Mouse (Mus musculus) cerebellum, adult 2 months (tissue): ENCODE results near the gene Inpp5a. TPM values are rescaled to one million over a fixed set of nuclear protein-coding genes. Genes with fewer than 3 reads are reported as not detected.

Source experiments
- DNase-seq, 2 experiments: peaks; one replicate each; pipeline ENCODE4 v3.0.0; 2021
- H3K27ac ChIP-seq: fragments of 200-500 bp; 2 replicates; pipeline ENCODE4 v1.5.1; 2012; ENCODE audit warnings: low read length, control low read depth, inconsistent platforms; ENCODE audit not compliant: insufficient read depth
- H3K27me3 ChIP-seq: fragments of 200-500 bp; 2 replicates; pipeline ENCODE4 v1.6.1; 2012; ENCODE audit warnings: inconsistent platforms, mild to moderate bottlenecking, low read length, moderate library complexity; ENCODE audit not compliant: control insufficient read depth, insufficient read depth
- H3K4me1 ChIP-seq: fragments of 200-500 bp; 2 replicates; pipeline ENCODE4 v1.6.1; 2011; ENCODE audit warnings: low read length; ENCODE audit not compliant: control insufficient read depth, insufficient read depth
- H3K4me3 ChIP-seq: fragments of 200-500 bp; replicated peaks from 2 replicates; pipeline ENCODE3; 2011; ENCODE audit warnings: mild to moderate bottlenecking, low read depth, low read length, control low read depth; ENCODE audit not compliant: insufficient read depth
- CTCF ChIP-seq: fragments of 200-500 bp; IDR thresholded peaks from 2 replicates; pipeline ENCODE4 v1.5.1; 2011; ENCODE audit warnings: low read depth, mild to moderate bottlenecking, control low read depth, low read length, moderate library complexity, borderline replicate concordance; ENCODE audit not compliant: insufficient read depth
- POLR2A ChIP-seq: fragments of 200-500 bp; IDR thresholded peaks from 2 replicates; pipeline ENCODE4 v1.6.1; 2011; ENCODE audit warnings: low read length, control low read depth, borderline replicate concordance; ENCODE audit not compliant: insufficient read depth
- WGBS: fragments of 180-500 bp; shearing (Covaris S2); methylation state at CpG from one replicate; pipeline ENCODE4 v1.1.7; 2018; 5-methylcytosine and 5-hydroxymethylcytosine counted together
- polyA plus RNA-seq: library from polyadenylated mRNA; depleted of rRNA; stranded (reverse); fragments of >200 nt; gene quantifications from 2 replicates; pipeline ENCODE4 v1.2.3, GENCODE M21; 2012; rRNA removed

Inpp5a gene
- polyA plus RNA-seq, 1 experiment: 164 TPM

DNA sequence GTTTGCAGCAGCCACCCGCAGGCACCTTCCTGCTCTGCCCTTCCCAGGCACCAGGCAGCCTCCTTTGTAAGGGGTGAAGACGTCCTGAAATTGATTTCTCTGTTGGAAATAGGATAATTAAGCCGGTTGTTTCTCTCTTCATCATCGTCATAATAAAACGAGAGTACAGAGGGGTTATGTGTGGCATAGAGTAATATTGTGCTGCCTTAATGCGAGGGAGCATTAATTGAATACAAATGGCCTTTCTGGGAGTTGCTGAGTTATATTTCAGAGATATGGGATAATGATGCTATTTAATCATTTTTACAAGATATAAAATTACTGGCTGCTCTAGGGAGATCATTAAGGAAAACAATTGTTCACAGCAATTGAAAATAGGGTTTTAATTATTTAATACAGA is 206.4 kb downstream of the Inpp5a start:
- TF ChIP-seq CTCF: no peak
- no peak for TF ChIP-seq POLR2A
- WGBS: 87% methylated on average over 6 of the region's 6 CpGs
- Histone ChIP-seq H3K4me1 (no peaks in the 10 kb centered on the region), H3K27ac (no peak overlapping the region), H3K27me3 (no peaks in the 10 kb centered on the region), H3K4me3 (no peak overlapping the region)
- no peak for DNase-seq

DNA sequence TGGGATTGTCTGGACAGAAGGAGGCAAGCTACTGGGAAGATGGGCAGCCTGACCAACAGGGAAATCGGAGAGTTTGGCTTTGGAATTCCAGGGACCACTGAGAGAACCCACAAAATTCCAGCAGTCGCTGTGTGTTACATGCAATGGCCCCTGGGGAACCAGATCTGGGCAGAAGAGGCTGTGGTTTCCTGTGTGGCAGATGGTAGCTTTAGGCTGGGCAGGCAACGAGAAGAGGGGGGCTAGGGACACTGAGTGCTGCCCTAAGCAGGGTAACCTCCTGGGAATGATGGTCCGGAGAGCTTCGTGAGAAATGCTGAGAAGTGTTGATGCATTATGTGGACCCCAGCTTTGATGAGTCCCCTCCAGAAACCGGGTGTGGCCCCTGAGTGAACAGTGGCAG is 207.0 kb downstream of the Inpp5a start:
- H3K4me3 ChIP-seq: no peak overlapping the region
- 34% methylated on average over 6 of the region's 6 CpGs for WGBS
- H3K27ac ChIP-seq: no peak overlapping the region
- no peak for TF ChIP-seq CTCF
- TF ChIP-seq POLR2A: no peak
- DNase-seq: no peak
- no peaks in the 10 kb centered on the region for H3K27me3 ChIP-seq
- no peaks in the 10 kb centered on the region for H3K4me1 ChIP-seq

DNA sequence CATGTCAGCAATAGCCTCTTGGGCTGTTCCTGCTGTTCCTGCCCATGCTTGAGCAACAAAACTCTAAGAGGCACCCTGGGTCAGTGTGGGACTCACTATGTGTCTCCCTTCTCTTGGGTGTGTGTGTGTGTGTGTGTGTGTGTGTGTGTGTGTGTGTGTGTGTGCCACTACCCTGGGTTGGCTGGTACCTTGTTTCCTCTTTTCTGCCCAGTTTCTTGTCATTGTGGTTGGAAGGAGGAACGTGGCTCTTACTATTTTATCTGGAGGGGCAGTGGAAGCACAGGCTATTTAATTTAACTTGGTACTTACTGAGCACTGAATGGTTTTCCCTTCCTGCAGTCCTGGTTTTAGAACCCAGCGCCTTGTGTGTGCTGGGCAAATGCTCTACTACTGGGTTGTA is 221.4 kb downstream of the Inpp5a start:
- Histone ChIP-seq H3K27ac (no peak overlapping the region), H3K4me3 (no peak overlapping the region), H3K27me3 (no peaks in the 10 kb centered on the region), H3K4me1 (peaks cover 5% of the 10 kb centered on the region)
- TF ChIP-seq CTCF (no peak), POLR2A (no peak)
- no peak for DNase-seq
- 93% methylated on average over 2 of the region's 2 CpGs for WGBS

DNA sequence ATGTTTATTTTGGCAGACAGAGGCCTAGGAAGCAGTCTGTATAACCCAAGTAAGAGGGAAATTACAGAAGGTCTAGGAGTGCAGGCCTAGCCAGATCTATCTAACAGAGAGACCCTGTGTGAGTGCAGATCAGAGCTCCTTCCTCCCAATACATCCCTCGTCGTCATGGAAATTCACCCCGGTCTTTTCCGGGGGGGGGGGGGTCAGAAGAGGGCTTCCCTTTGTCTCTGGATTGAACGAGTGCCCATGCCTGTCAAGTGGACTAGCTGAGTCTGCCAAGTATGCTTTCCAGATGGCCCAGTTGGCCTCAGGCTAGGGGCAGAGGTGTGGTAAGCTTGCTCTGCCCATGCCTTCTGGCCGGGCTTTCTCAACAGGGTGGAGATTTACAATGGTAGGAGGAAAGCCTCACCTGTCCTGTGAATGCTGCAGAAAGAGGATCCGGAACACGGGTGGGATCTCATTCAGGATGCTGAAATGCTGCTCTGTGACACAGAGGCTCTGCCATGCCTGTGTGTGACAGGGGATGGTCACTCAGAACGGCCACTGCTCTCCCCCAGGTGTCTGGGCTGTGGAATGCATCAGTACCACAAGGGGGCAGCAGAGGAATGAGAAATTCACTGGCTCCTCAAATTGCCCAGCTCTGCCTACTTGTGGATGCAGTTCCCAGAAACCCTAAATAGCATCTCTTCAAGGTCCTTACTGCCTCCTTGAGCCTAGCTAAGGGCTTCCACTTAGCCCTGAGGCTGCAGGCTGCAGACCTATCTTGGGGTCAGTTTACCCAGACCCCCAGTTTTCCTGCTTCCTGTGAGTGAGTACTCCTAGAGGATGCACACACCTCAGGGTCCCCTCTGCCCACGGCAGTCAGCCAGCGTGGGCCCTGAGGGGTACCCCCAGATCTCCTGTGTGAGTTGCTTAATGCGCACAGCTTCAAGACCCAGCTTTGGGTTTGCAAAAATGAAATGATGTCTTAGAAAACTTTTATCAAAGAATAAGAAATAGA is 227.2 kb downstream of the Inpp5a start:
- WGBS: 26% methylated on average over 12 of the region's 12 CpGs
- no peak for TF ChIP-seq POLR2A
- peak; percentile 88 for TF ChIP-seq CTCF
- no peaks in the 10 kb centered on the region for H3K27me3 ChIP-seq
- H3K4me3 ChIP-seq: no peak overlapping the region
- H3K27ac ChIP-seq: no peak overlapping the region
- H3K4me1 ChIP-seq: peaks cover 4% of the 10 kb centered on the region; the same call in 1 of the 2 replicates
- peak; percentile 65 to 75 for DNase-seq

DNA sequence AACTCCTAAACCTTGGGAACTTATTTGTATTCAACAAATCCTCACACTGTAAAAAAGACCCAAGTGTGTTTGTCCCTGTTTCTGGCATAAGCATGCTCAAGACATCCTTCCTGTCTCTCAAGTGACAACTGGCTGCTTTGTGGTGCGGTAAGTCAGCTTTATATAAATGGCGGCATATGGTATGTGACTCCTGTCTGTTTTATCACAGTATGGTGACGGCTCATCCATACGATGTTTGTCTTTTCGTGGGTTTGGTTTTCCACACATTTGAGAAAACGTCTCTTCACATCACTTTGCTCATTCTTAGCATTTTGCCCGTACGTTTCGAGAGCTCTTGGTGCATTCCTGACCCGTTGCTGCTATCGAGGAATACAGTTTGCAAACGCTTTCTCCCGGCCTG is 233.7 kb downstream of the Inpp5a start:
- Histone ChIP-seq H3K27me3 (no peaks in the 10 kb centered on the region), H3K4me1 (no peaks in the 10 kb centered on the region; the same call in 1 of the 2 replicates), H3K4me3 (no peak overlapping the region), H3K27ac (no peak overlapping the region)
- WGBS: 88% methylated on average over 13 of the region's 13 CpGs
- no peak for DNase-seq
- TF ChIP-seq CTCF (no peak), POLR2A (no peak)

DNA sequence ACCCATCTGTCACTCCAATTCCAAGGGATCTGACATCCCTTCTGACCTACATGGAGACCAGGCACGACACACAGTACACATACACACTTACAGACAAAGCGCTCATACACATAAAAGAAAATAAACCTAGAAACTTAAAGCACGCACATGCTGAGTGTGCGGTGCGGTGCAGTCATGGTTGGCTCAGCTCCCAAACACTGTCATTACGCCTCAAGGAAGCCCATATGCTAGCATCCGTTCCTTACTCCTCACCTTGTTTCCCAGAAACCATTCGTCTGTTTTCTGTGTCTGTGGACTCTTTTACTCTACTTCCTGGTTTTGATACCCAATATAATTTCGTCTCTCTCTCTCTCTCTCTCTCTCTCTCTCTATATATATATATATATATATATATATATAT is 236.2 kb downstream of the Inpp5a start:
- H3K4me3 ChIP-seq: no peak overlapping the region
- no peaks in the 10 kb centered on the region; the same call in 1 of the 2 replicates for H3K4me1 ChIP-seq
- no peaks in the 10 kb centered on the region for H3K27me3 ChIP-seq
- WGBS: 37% methylated on average over 9 of the region's 9 CpGs
- no peak for TF ChIP-seq POLR2A
- no peak for TF ChIP-seq CTCF
- no peak overlapping the region for H3K27ac ChIP-seq
- DNase-seq: no peak

Other genes with a start within 250 kb of the Inpp5a start
- 12.2 and 14.3 TPM in 2 replicates for gene Lrrc27, start 176.1 kb upstream of the Inpp5a start, polyA plus RNA-seq
- gene Stk32c, start 175.8 kb upstream of the Inpp5a start, polyA plus RNA-seq: 17.4 and 22.6 TPM in 2 replicates
- gene Pwwp2b, start 140.6 kb upstream of the Inpp5a start, polyA plus RNA-seq: 8.9 and 9.9 TPM in 2 replicates
- gene Nkx6-2, start 193.7 kb downstream of the Inpp5a start, polyA plus RNA-seq: 31.7 and 35.9 TPM in 2 replicates